Mouse (Mus musculus): ENCODE measurements around the gene Zfp36l2.
"Not testable (repeated sequence)": the region's sequence is repeated elsewhere in the genome, so short reads cannot be mapped to it uniquely, and the experiment has no call there.

Zfp36l2 gene

DNA sequence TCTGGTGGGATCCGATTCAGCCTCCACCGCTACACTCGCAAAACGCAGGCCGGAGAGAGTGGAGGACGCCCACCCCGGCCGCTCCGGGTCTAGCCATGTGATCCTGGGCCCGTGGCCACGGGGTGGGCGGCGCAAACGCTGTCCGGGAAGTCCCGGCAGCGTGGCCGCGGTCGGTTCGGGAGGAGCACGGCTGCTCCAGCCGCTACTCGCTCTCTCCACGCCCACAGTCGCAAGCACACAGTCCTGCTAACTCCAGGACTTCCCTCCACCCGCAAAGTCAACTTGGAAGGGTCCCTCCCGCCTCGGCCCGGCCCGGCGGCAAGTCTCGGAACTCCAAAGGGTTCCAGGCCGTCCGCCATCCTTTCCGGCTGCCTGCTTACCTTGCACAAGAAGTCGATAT lies 483 bp downstream of the Zfp36l2 start:
- not testable (repeated sequence) for DNase-seq (ENCODE audit: low read depth, low spot score); H3K27me3 ChIP-seq (ENCODE audit: control insufficient read depth, insufficient read depth, low read length, poor library complexity, severe bottlenecking)
- H3K36me3 ChIP-seq (ENCODE audit: control insufficient read depth, insufficient read depth, low read length, poor library complexity, severe bottlenecking), result peaks cover 18% of the 10 kb centered on the region

DNA sequence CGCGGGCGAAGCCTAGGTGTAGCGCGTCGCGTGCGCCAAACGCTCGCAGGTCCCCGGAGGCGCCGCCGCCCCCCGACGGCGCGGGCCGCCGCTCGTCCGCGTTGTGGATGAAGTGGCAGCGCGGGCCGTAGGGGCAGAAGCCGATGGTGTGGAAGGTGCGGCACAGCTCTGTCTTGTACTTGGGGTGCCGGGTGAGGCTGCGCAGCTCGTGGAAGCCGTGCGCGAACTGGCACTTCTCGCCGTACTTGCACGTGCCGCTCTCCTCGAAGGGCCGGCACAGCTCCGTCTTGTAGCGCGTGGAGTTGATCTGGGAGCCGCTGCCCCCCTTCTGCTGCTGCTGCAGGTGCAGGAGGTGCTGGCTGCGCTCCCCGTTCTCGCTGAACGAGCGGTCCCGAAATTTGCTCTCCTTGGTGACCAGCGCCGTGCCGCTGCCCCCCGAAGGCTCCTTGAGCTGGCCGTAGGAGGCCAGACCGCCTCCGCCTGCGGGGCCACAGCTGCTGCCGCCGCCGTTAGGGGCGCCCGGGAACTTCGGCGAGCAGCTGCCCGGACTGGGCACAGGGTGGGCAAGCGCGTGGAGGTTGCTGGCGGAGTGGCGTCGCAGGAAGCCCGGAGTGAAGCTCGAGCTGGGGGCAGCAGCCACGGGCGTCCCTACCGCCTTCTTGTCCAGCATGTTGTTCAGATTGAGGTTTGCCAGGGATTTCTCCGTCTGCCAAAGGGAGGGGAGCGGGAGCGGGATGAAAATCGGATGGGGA lies 1.1 kb downstream of the Zfp36l2 start:
- DNase-seq (ENCODE audit: low read depth, low spot score), result peak; percentile 77

DNA sequence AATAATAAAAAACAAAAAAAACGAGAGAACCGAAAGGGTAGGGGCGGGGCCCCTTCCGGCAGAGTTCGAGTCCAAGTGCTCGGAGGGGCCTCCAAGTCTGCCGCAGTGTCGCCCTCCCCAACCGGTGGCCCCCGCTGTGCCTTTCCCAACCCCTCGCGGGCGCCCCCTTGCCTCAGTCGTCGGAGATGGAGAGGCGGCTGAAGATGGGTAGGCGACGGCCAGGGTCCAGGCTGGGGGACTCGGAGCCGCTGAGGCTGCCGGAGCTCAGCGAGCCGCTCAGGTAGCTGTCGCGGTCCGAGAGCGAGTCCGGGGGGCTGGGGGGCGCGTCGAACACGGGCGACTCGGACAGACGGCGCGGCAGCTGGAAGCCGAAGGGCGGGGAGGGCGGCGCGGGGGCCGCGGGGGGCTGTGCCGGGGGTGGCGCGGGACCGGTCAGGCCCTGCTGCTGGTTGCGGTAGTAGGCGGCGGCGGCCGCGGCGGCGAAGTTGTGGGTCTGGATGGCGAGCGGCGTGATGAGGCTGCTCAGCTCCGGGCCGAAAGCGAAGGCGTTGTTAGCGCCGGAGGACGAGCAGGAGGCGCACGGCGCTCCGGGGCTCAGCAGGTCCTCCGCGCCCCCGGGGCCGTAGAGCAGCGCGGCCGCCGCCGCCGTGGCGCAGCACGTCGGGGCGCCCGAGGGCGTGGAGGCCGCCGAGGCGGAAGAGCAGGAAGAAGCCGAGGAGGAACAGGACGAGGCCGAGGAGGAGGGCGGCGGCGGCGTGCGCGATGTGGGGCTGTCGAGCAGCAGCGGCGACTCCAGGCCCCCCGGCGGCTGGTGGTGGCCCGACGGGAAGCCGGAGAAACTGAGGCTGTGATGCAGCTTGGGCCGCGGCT lies 1.9 kb downstream of the Zfp36l2 start:
- DNase-seq (ENCODE audit: low read depth, low spot score), result peak; percentile 78
- peaks cover 17% of the 10 kb centered on the region for H3K36me3 ChIP-seq (ENCODE audit: control insufficient read depth, insufficient read depth, low read length, poor library complexity, severe bottlenecking)
- H3K27me3 ChIP-seq (ENCODE audit: control insufficient read depth, insufficient read depth, low read length, poor library complexity, severe bottlenecking), result no peaks in the 10 kb centered on the region

More for the DNA sequence above, 1.1 kb downstream of the Zfp36l2 start:
- peaks cover 17% of the 10 kb centered on the region for H3K36me3 ChIP-seq (ENCODE audit: control insufficient read depth, insufficient read depth, low read length, poor library complexity, severe bottlenecking)
- no peaks in the 10 kb centered on the region for H3K27me3 ChIP-seq (ENCODE audit: control insufficient read depth, insufficient read depth, low read length, poor library complexity, severe bottlenecking)

DNA sequence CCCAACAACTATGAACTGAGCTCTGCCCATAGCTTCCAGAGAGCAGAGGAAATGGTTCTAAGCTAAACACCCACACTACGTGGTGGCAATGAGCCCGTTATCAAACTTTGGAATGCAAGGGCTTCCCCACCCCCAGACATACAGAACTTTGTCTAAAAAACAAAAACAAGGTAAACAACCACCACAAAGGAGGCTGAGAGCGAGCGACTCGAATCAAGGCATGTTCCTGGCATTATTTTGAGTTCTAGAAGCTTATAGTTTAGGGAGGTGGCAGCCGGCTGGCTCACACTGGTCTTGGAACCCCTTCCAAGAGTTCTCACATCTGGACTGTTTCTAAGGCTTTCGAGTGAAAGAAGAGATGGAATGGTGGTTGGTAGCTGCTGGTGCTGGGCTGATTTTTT lies 2.7 kb downstream of the Zfp36l2 start:
- peak; percentile 44 for DNase-seq (ENCODE audit: low read depth, low spot score)

DNA sequence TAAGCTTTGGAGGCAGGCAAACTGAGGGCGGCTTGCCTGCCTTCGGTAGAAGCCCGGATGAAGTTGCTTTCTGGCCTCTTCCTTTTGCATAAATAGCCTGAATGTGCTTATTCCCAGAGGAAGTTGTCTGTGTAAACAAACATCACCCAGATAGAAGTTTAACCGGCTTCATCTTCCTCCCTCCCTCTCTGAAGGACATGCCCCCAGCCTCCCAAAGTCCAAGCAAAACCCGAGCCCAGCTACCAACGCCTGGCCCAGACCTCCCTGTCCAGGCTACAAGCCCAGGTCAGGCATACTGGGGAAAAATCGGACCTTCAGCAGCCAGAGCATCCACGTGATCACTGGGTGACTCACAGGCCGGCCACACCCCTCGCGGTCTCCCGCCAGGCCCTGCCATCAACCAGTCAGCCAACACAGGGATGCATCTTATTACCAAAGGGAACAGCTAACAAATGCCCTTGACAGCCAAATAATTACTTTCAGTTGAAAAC lies 4.4 kb downstream of the Zfp36l2 start:
- Histone ChIP-seq H3K36me3 (ENCODE audit: control insufficient read depth, insufficient read depth, low read length, poor library complexity, severe bottlenecking) (peaks cover 17% of the 10 kb centered on the region), H3K27me3 (ENCODE audit: control insufficient read depth, insufficient read depth, low read length, poor library complexity, severe bottlenecking) (no peaks in the 10 kb centered on the region)
- peak; percentile 73 for DNase-seq (ENCODE audit: low read depth, low spot score)

More for the DNA sequence above, 2.7 kb downstream of the Zfp36l2 start:
- Histone ChIP-seq H3K36me3 (ENCODE audit: control insufficient read depth, insufficient read depth, low read length, poor library complexity, severe bottlenecking) (peaks cover 17% of the 10 kb centered on the region), H3K27me3 (ENCODE audit: control insufficient read depth, insufficient read depth, low read length, poor library complexity, severe bottlenecking) (no peaks in the 10 kb centered on the region)

DNA sequence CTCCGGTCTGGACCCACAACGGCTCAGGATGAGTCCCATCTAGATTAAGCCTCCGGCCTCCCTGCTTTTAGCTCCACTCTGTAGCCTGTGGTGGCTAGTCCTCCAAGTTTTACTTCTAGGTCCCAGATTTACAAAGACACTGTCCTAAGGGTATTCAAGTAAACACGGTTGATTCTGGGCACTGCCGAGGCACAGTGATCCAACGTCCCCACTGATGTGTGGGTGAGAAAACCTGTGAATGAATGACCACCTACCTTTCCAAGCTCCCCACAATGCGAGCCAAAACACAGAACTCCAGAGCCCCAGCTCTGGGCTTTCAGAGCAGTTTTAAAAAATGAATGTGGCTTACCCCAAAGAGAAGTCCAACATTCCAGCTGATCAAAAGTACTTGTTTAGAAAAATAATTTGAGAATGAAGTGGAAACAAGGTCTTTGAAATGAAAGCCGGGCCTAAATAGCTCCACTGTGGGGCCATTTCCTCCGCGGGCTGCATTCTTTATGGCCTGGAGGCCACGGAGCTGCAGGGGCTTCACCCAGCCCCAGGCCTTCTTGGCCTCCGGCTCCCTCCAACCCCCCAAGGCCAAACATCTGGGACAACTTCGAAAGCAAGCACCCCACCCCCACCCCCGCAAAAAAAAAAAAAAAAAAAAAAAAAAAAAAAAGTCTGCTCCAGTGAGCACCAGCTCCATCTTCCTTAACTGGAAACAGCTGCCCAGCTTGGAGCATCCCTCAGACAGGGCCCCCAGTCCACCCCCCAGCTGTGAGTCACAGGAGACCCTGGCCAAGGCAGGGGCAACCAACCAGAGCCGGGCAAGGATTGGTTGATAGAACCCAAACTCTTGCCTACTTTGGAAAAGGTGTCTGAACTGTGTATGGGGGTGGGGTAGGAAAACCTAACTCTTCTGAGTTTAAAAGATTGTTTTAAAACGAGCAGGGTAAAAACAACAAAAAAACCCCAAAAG lies 5.2 kb downstream of the Zfp36l2 start:
- Histone ChIP-seq H3K36me3 (ENCODE audit: control insufficient read depth, insufficient read depth, low read length, poor library complexity, severe bottlenecking) (peaks cover 17% of the 10 kb centered on the region), H3K27me3 (ENCODE audit: control insufficient read depth, insufficient read depth, low read length, poor library complexity, severe bottlenecking) (no peaks in the 10 kb centered on the region)
- DNase-seq (ENCODE audit: low read depth, low spot score), result peak; percentile 33

DNA sequence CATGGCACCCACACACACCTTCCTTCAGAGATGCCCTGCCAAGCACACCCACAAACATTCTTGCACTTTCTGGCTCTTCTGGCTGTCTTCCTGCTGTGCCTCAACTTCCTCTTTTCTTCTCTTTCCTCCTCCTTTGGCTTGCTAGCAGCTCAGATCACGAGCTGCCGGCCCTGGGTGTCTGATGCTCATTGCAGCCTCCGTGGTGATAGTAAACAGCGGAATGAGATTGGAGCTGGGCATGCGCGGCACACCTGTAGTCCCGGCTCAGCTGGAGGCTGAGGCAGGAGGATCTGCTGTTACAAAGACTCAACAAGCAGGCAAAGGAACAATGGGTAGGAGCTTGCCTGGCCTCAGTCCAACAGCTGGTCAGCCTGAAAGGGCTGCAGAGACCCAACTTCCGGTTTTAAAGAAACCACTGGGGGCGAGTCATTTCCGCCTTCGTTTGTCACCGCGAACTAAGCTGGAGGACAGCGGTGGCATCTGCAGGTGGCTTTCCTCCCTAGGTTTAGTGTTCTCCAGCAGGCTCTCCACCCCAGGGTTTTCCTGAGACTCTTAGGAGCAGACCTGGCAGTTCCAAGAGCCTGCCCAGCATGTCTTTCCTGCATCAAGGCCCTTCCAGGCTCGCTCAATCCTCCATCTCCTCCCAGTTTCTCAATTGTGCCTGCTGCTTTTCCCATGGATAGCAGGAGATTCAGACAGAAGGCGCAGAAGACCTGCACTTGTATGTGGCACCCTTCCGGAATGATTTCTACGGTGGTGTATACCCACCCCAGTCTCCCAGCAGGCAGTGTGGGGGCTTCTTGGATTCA lies 6.0 kb downstream of the Zfp36l2 start:
- peaks cover 17% of the 10 kb centered on the region for H3K36me3 ChIP-seq (ENCODE audit: control insufficient read depth, insufficient read depth, low read length, poor library complexity, severe bottlenecking)
- H3K27me3 ChIP-seq (ENCODE audit: control insufficient read depth, insufficient read depth, low read length, poor library complexity, severe bottlenecking), result no peaks in the 10 kb centered on the region
- peak; percentile 89 for DNase-seq (ENCODE audit: low read depth, low spot score)

DNA sequence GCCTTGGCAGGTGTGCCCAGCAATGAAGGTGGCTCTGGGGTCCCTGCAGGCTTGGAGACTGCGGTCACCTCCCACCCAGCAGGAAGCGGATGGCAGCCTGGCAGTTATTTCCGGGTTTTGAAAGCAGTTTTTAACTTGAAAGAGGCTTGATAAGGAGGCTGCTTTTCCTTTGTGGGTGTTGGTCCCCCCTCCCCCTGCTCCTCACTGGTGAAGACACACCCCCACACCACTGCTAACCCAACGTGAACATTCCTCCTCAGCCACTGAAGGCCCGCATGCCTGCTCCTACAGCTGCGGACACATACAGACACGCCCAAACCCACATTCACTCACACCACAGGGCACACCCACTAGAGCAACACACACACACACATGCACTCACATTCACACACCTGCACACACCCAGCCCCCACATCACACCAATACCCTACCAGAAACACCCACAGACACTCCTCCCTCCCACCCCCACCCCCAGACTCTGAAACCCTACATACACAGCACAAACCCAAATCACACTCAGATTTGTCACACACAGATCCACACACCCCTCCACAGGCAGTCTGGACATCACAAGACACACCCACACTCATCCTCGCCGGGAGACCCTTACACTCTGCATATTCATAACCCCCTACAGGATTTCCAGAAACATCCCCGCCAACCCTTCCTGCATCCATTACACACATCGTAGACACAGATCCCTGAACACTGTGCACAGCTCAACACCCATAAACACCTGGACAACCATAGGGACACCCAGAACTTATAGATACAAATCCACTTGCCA lies 6.8 kb downstream of the Zfp36l2 start:
- peak; percentile 76 for DNase-seq (ENCODE audit: low read depth, low spot score)
- peaks cover 11% of the 10 kb centered on the region for H3K36me3 ChIP-seq (ENCODE audit: control insufficient read depth, insufficient read depth, low read length, poor library complexity, severe bottlenecking)
- no peaks in the 10 kb centered on the region for H3K27me3 ChIP-seq (ENCODE audit: control insufficient read depth, insufficient read depth, low read length, poor library complexity, severe bottlenecking)

DNA sequence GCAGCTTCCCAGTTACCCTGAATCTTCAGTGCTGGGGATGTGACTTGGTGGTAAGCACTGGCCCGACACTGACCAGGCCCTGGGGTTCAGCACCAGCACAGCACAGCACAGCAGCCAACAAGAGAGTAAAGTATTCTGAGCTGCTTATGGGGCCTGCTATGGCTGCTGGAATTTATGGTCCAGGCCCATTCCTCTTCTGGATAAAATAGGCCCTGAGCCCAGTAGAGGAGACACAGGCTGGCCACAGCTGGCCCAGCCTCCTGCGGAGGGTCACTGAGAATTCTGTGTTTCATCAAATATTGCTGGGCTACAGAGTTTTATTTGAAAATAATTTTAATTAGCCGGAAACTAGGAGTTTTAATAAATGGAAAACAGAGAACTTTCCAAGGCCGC lies 7.8 kb downstream of the Zfp36l2 start:
- Histone ChIP-seq H3K36me3 (ENCODE audit: control insufficient read depth, insufficient read depth, low read length, poor library complexity, severe bottlenecking) (peaks cover 4% of the 10 kb centered on the region), H3K27me3 (ENCODE audit: control insufficient read depth, insufficient read depth, low read length, poor library complexity, severe bottlenecking) (no peaks in the 10 kb centered on the region)
- no peak for DNase-seq (ENCODE audit: low read depth, low spot score)

DNA sequence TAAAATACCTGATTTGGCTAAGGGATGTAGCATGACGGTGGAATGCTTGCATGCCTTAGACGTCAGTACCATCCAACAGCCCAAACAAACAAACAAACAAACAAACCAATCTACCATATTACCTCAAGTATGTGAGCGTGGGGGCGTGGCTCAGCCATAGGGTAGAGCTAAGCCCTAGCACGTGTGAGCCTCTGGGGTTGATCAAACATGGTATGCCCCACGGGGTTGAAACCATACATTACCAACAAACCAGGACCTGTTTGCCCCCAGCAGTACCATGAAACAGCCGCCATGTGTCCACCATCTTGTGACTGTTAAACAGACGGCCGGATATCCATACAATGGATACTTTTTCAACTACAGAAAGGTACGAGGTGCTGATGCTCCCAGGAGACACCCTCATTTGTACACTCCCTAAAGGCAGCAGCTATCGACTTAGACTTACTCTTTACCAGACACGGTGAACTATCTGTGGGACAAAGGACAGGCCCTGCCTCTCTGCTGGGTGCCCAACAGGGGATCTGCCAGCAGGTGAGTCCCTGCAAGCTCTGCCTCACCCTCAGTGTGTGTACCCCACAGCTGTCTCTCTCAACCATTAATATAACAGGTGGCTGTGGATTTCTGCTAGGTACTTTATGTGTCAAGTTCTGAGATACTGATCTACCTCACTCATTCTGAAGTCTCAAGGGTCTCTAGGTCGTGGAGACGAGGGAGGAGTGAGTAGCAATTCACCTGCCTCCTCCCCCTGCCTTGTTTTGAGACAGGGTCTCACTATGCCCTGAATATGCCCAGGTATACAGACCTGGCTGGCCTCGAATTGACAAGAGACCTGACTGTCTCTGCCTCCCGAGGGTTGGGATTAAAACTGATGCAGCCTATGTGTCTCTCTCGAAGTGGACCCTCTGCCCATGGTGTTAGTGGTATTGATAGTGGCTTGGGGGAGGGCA lies 8.4 kb downstream of the Zfp36l2 start:
- Histone ChIP-seq H3K36me3 (ENCODE audit: control insufficient read depth, insufficient read depth, low read length, poor library complexity, severe bottlenecking) (peaks cover 2% of the 10 kb centered on the region), H3K27me3 (ENCODE audit: control insufficient read depth, insufficient read depth, low read length, poor library complexity, severe bottlenecking) (no peaks in the 10 kb centered on the region)
- DNase-seq (ENCODE audit: low read depth, low spot score), result no peak

DNA sequence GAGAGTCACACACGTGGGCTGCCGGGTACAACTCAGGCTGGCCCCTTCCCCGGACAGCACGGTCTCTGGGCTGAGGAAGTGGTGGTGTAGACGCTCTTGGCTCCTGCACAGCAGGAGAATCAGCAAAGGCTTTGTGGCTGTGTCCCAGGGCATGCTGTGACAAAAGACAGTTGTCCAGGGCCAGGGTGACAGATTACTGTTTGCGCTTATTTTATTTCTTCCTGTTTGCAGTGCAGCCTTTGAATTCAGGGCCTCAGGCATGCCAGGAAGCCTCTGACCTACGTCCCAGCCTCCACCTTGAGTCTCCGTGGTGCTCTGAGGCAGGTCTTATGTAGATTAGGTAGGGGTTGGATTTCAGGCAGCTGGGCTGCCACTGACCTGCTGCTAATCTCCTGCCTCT lies 10.3 kb downstream of the Zfp36l2 start:
- Histone ChIP-seq H3K27me3 (ENCODE audit: control insufficient read depth, insufficient read depth, low read length, poor library complexity, severe bottlenecking) (no peaks in the 10 kb centered on the region), H3K36me3 (ENCODE audit: control insufficient read depth, insufficient read depth, low read length, poor library complexity, severe bottlenecking) (no peaks in the 10 kb centered on the region)
- DNase-seq (ENCODE audit: low read depth, low spot score), result no peak

DNA sequence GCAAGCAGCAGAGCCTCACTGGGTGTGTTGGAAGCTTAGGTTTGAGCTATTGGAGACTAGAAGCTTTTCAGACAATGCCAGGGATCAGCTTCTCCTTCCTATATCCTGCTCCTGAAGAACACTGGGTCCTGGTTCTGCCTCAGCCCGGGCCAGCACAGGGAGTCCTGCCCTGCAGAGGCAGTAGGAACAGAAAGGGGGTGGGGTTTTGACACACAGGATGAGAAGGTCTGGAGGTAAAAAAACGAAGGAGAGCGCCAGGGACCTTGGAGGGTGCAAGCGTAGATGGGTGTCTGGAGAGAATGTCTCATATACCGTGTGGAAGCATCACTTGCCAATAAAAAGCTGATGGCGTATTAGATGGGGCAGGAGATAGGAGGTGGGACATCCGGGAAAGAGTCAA lies 11.3 kb downstream of the Zfp36l2 start:
- Histone ChIP-seq H3K36me3 (ENCODE audit: control insufficient read depth, insufficient read depth, low read length, poor library complexity, severe bottlenecking) (no peaks in the 10 kb centered on the region), H3K27me3 (ENCODE audit: control insufficient read depth, insufficient read depth, low read length, poor library complexity, severe bottlenecking) (no peaks in the 10 kb centered on the region)
- no peak for DNase-seq (ENCODE audit: low read depth, low spot score)

Data from splenic B cell, adult 2 months (primary cell).